Mouse (Mus musculus): ENCODE data around the gene Clec4f.

- TF ChIP-seq SIN3A (IDR thresholded peaks at IDR 0.05; ENCODE audit: low read length) (no peak), POLR2AphosphoS2 (IDR thresholded peaks at IDR 0.05; ENCODE audit: low read depth, low read length) (no peak), USF1 (IDR thresholded peaks at IDR 0.05; ENCODE audit: low read depth, low read length) (no peak), ZNF384 (IDR thresholded peaks at IDR 0.05; ENCODE audit: low read depth, low read length) (no peak), CTCF (conservative IDR thresholded peaks at IDR 0.05 in 1 of 2, IDR thresholded peaks at IDR 0.05 in 1 of 2; ENCODE audit: low read depth in 2 of 2, low read length in 2 of 2) (no peak), PAX5 (IDR thresholded peaks at IDR 0.05; ENCODE audit: low read length) (no peak), MAZ (IDR thresholded peaks at IDR 0.05; ENCODE audit: low read depth, low read length) (no peak), CHD1 (IDR thresholded peaks at IDR 0.05; ENCODE audit: low read depth, low read length) (no peak), TBP (conservative IDR thresholded peaks at IDR 0.05; ENCODE audit: low read depth, low read length) (no peak), ZMIZ1 (IDR thresholded peaks at IDR 0.05; ENCODE audit: low read depth, low read length) (no peak)
Measured at GRCm38 (mm10) chr6:83703722-83704078, 47.7 kb upstream of the Clec4f start.
